Mouse (Mus musculus) bone marrow, adult 2 months (tissue): Measurements from ENCODE around the gene Tbata. TPM values are rescaled to one million over a fixed set of nuclear protein-coding genes. Genes with fewer than 3 reads are reported as not detected.

Experiments used
- H3K27ac ChIP-seq: fragments of 200-500 bp; 2 replicates; pipeline ENCODE4 v1.5.1; 2012; ENCODE audit warnings: low read depth, mild to moderate bottlenecking, control low read depth, inconsistent platforms, low read length; ENCODE audit not compliant: control insufficient read depth, poor library complexity, insufficient read depth
- H3K4me1 ChIP-seq: fragments of 200-500 bp; 2 replicates; pipeline ENCODE4 v1.6.1; 2011; ENCODE audit warnings: low read length; ENCODE audit not compliant: control insufficient read depth, insufficient read depth
- H3K4me3 ChIP-seq: fragments of 200-500 bp; replicated peaks from 2 replicates; pipeline ENCODE3; 2011; ENCODE audit warnings: mild to moderate bottlenecking, low read depth, low read length, control low read depth; ENCODE audit not compliant: control insufficient read depth
- CTCF ChIP-seq: fragments of 200-500 bp; IDR thresholded peaks from 2 replicates; pipeline ENCODE4 v1.5.1; 2011; ENCODE audit warnings: low read length, control low read depth; ENCODE audit not compliant: control insufficient read depth, insufficient read depth
- POLR2A ChIP-seq: fragments of 200-500 bp; IDR thresholded peaks from 2 replicates; pipeline ENCODE4 v1.6.1; 2011; ENCODE audit warnings: low read depth, mild to moderate bottlenecking, control low read depth, low read length, borderline replicate concordance; ENCODE audit not compliant: control insufficient read depth
- WGBS: fragments of 180-500 bp; shearing (Covaris S2); methylation state at CpG from one replicate; pipeline ENCODE4 v1.1.7; 2018; 5-methylcytosine and 5-hydroxymethylcytosine counted together
- polyA plus RNA-seq: library from polyadenylated mRNA; stranded (reverse); fragments of >200 nt; gene quantifications from 2 replicates; pipeline ENCODE4 v1.2.4, GENCODE M21; 2011; ENCODE audit warnings: low replicate concordance; ENCODE audit not compliant: missing spikeins, insufficient read depth, insufficient read length

The Tbata gene
- polyA plus RNA-seq, 1 experiment = 7.3 TPM

GRCm38 (mm10) chr10:61211105-61211504 lies 39.4 kb downstream of the Tbata start:
- WGBS = 79% methylated on average over 4 of the region's 4 CpGs
- H3K4me1 ChIP-seq = no peaks in the 10 kb centered on the region
- TF ChIP-seq CTCF = no peak
- TF ChIP-seq POLR2A = no peak
- no peak overlapping the region for H3K4me3 ChIP-seq
- H3K27ac ChIP-seq = no peak overlapping the region

GRCm38 (mm10) chr10:61211743-61212142 lies 40.0 kb downstream of the Tbata start:
- TF ChIP-seq POLR2A (no peak), CTCF (peak; percentile 60)
- no peaks in the 10 kb centered on the region for H3K4me1 ChIP-seq
- no peak overlapping the region for H3K4me3 ChIP-seq
- 9% methylated on average over 13 of the region's 13 CpGs for WGBS
- no peak overlapping the region for H3K27ac ChIP-seq

DNA sequence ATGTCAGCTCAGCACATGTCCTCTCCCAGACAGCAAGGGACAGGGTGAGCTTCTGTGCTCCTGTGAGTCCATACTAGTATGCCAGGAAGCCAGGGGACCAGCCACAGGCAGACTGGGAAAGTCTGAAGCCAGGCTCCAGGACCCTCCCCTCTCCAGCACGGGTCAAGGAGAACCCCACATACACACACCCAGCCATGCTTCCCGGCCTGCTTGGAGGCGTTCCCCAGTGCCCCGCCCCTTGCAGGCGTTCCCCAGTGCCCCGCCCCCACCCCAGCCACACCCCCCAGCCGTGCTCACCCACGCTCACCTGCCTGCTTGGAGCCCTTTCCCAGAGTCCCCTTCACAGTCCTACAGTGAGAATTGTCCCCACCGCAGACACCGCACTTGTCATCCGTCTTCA lies 41.1 kb downstream of the Tbata start:
- Histone ChIP-seq H3K4me1 (no peaks in the 10 kb centered on the region), H3K4me3 (no peak overlapping the region), H3K27ac (no peak overlapping the region)
- WGBS = 24% methylated on average over 11 of the region's 11 CpGs
- TF ChIP-seq POLR2A = no peak
- no peak for TF ChIP-seq CTCF

GRCm38 (mm10) chr10:61215658-61216057 lies 43.9 kb downstream of the Tbata start:
- Histone ChIP-seq H3K27ac (no peak overlapping the region), H3K4me1 (no peaks in the 10 kb centered on the region), H3K4me3 (no peak overlapping the region)
- TF ChIP-seq POLR2A = no peak
- peak; percentile 28; the same call in 1 of the 2 replicates for TF ChIP-seq CTCF
- WGBS = 92% methylated on average over 6 of the region's 6 CpGs

DNA sequence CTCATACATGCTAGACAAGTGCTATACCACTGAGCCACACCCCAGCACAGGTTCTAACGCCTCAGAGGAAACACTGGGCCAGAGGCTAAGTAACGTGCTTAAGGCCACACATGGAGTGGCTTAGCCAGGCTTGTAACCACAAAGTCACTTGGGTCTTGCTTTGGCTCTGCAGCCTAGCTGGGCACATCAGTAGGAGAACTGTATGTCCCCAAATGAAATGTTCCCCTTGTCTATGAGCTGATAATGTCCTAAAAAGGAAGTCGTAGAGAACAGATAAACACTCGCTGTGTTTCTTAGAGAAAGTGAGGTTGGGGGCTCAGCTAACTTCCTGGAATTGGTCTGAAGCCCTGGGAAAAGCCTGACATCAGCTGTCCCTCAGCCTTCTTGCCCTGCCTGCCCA lies 44.4 kb downstream of the Tbata start:
- WGBS = 17% methylated on average over 4 of the region's 4 CpGs
- TF ChIP-seq POLR2A = no peak
- TF ChIP-seq CTCF = no peak
- no peaks in the 10 kb centered on the region for H3K4me1 ChIP-seq

DNA sequence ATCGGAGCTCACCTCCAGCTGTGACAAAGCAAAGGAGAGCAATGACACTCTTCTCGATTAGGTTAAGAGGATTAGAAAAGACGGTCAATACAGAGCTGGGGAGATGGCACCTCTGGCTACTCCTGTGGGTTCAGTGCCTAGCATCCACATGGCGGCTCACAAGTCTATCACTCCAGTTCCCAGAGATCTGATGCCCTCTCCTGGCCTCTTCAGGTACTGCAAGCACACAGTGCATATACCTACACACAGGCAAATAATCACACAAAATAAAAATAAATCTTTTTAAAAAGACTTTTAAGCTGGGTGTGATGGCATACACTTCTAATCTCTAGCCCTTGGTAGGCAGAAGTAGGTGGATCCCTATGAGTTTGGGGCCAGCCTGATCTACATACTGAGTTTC lies 47.6 kb downstream of the Tbata start:
- Histone ChIP-seq H3K4me3 (no peak overlapping the region), H3K4me1 (no peaks in the 10 kb centered on the region), H3K27ac (no peak overlapping the region)
- WGBS = 90% methylated on average over 4 of the region's 4 CpGs
- TF ChIP-seq POLR2A (no peak), CTCF (no peak)

More for the DNA sequence above, 44.4 kb downstream of the Tbata start:
- Histone ChIP-seq H3K27ac (no peak overlapping the region), H3K4me3 (no peak overlapping the region)

GRCm38 (mm10) chr10:61225694-61226093 lies 53.9 kb downstream of the Tbata start:
- TF ChIP-seq CTCF = no peak
- no peak for TF ChIP-seq POLR2A
- WGBS = 76% methylated on average over 5 of the region's 5 CpGs
- Histone ChIP-seq H3K27ac (no peak overlapping the region), H3K4me1 (no peaks in the 10 kb centered on the region), H3K4me3 (no peak overlapping the region)

- H3K4me1 ChIP-seq = no peaks in the 10 kb centered on the region
- TF ChIP-seq CTCF (no peak), POLR2A (no peak)
Measured at GRCm38 (mm10) chr10:61226784-61227396, 55.1 kb downstream of the Tbata start.

GRCm38 (mm10) chr10:61231756-61232155 lies 60.0 kb downstream of the Tbata start:
- H3K4me1 ChIP-seq = no peaks in the 10 kb centered on the region; the same call in 1 of the 2 replicates
- no peak overlapping the region for H3K4me3 ChIP-seq
- WGBS = 81% methylated on average over 3 of the region's 3 CpGs
- no peak overlapping the region for H3K27ac ChIP-seq
- TF ChIP-seq POLR2A = no peak
- TF ChIP-seq CTCF = no peak

More at GRCm38 (mm10) chr10:61226784-61227396, 55.1 kb downstream of the Tbata start:
- Histone ChIP-seq H3K27ac (no peak overlapping the region), H3K4me3 (no peak overlapping the region)
- 55% methylated on average over 4 of the region's 4 CpGs for WGBS
